Mouse (Mus musculus) kidney, embryonic 16.5 days (tissue): ENCODE measurements around the gene Retnlb. TPM values are rescaled to one million over a fixed set of nuclear protein-coding genes. Genes with fewer than 3 reads are reported as not detected.
"Not testable (repeated sequence)": the region's sequence is repeated elsewhere in the genome, so short reads cannot be mapped to it uniquely, and the experiment has no call there.

Experiments
- ATAC-seq: fragments of 200-750 bp; cut with Nextera tagmentation; 2 replicates; pipeline ENCODE4 v1.8.0; 2017; ENCODE audit warnings: moderate TSS enrichment; ENCODE audit not compliant: low FRiP score, low TSS enrichment
- H3K27ac ChIP-seq: fragments of 300-500 bp; sonication (generic); 2 replicates; pipeline ENCODE4 v1.5.1; 2014; ENCODE audit warnings: low read length
- H3K27me3 ChIP-seq: fragments of 300-500 bp; sonication (generic); 2 replicates; pipeline ENCODE4 v1.6.1; 2014; ENCODE audit warnings: low read length, control low read depth, mixed read lengths; ENCODE audit not compliant: insufficient read depth
- H3K36me3 ChIP-seq: fragments of 300-500 bp; sonication (generic); 2 replicates; pipeline ENCODE4 v1.6.1; 2014; ENCODE audit warnings: low read length, control low read depth, mixed read lengths; ENCODE audit not compliant: insufficient read depth
- H3K4me1 ChIP-seq: fragments of 300-500 bp; sonication (generic); 2 replicates; pipeline ENCODE4 v1.6.1; 2014; ENCODE audit warnings: low read length, control low read depth, mixed read lengths; ENCODE audit not compliant: insufficient read depth
- H3K4me2 ChIP-seq: fragments of 300-500 bp; sonication (generic); replicated peaks from 2 replicates; pipeline ENCODE4 v1.6.1; 2014; ENCODE audit warnings: low read depth, low read length
- H3K4me3 ChIP-seq: fragments of 300-500 bp; sonication (generic); 2 replicates; pipeline ENCODE4 v1.5.1; 2014; ENCODE audit warnings: mild to moderate bottlenecking, low read length
- H3K9ac ChIP-seq: fragments of 300-500 bp; sonication (generic); replicated peaks from 2 replicates; pipeline ENCODE4 v1.6.1; 2014; ENCODE audit warnings: low read length
- H3K9me3 ChIP-seq: fragments of 300-500 bp; sonication (generic); 2 replicates; pipeline ENCODE4 v1.6.1; 2016; ENCODE audit warnings: low read length, control low read depth
- WGBS: fragments of 180-500 bp; shearing (Covaris S2); extraction: QIAGEN DNeasy Blood & Tissue Kit; methylation state at CpG from one replicate; pipeline ENCODE4 v1.1.7; 2014; 5-methylcytosine and 5-hydroxymethylcytosine counted together
- polyA plus RNA-seq: library from polyadenylated mRNA; unstranded; fragments of >200 nt; fragmentation: Nextera tagmentation; extraction: Ambion mirVana; gene quantifications from 2 replicates; pipeline ENCODE4 v1.2.1, GENCODE M21; 2015

Gene Retnlb
- polyA plus RNA-seq, 1 experiment from 2014 or later, result not detected

GRCm38 (mm10) chr16:48806521-48806920, 10.1 kb upstream of the Retnlb start:
- H3K27me3 ChIP-seq, result no peaks in the 10 kb centered on the region
- no peak overlapping the region for H3K9ac ChIP-seq
- no peak for ATAC-seq
- H3K27ac ChIP-seq, result no peak overlapping the region
- no peaks in the 10 kb centered on the region for H3K9me3 ChIP-seq
- no peak overlapping the region for H3K4me2 ChIP-seq
- H3K4me3 ChIP-seq, result no peak overlapping the region
- no peaks in the 10 kb centered on the region for H3K36me3 ChIP-seq
- no peaks in the 10 kb centered on the region for H3K4me1 ChIP-seq
- WGBS, result 83% methylated on average over 1 of the region's 1 CpGs

- Histone ChIP-seq H3K4me3 (no peak overlapping the region), H3K27me3 (no peaks in the 10 kb centered on the region), H3K9ac (no peak overlapping the region), H3K9me3 (no peaks in the 10 kb centered on the region), H3K27ac (no peak overlapping the region), H3K36me3 (no peaks in the 10 kb centered on the region), H3K4me2 (no peak overlapping the region), H3K4me1 (no peaks in the 10 kb centered on the region)
- no peak for ATAC-seq
- WGBS, result 53% methylated on average over 2 of the region's 2 CpGs
These were observed 7.3 kb upstream of the Retnlb start for GRCm38 (mm10) chr16:48809374-48809773.

- Histone ChIP-seq H3K9ac (no peak overlapping the region), H3K4me3 (no peak overlapping the region), H3K4me1 (no peaks in the 10 kb centered on the region), H3K27ac (no peak overlapping the region), H3K9me3 (no peaks in the 10 kb centered on the region), H3K4me2 (no peak overlapping the region), H3K27me3 (no peaks in the 10 kb centered on the region), H3K36me3 (no peaks in the 10 kb centered on the region)
- no peak for ATAC-seq
- WGBS, result 68% methylated on average over 7 of the region's 7 CpGs
These were observed 4.7 kb upstream of the Retnlb start for GRCm38 (mm10) chr16:48811881-48812436.

GRCm38 (mm10) chr16:48818524-48818923, 1.9 kb downstream of the Retnlb start:
- Histone ChIP-seq H3K36me3 (no peaks in the 10 kb centered on the region), H3K27ac (no peak overlapping the region), H3K9ac (no peak overlapping the region), H3K4me1 (no peaks in the 10 kb centered on the region), H3K4me3 (no peak overlapping the region), H3K4me2 (no peak overlapping the region), H3K27me3 (no peaks in the 10 kb centered on the region), H3K9me3 (no peaks in the 10 kb centered on the region)
- ATAC-seq, result no peak
- 89% methylated on average over 6 of the region's 6 CpGs for WGBS

- no peaks in the 10 kb centered on the region for H3K9me3 ChIP-seq
- H3K36me3 ChIP-seq, result no peaks in the 10 kb centered on the region
- no peak overlapping the region for H3K9ac ChIP-seq
- no peak overlapping the region for H3K27ac ChIP-seq
- H3K4me3 ChIP-seq, result no peak overlapping the region
- 84% methylated on average over 3 of the region's 3 CpGs for WGBS
- H3K4me1 ChIP-seq, result no peaks in the 10 kb centered on the region
- no peak overlapping the region for H3K4me2 ChIP-seq
- ATAC-seq, result no peak
- no peaks in the 10 kb centered on the region for H3K27me3 ChIP-seq
These were observed 9.8 kb downstream of the Retnlb start for GRCm38 (mm10) chr16:48826474-48826873.

GRCm38 (mm10) chr16:48827625-48828024, 11.0 kb downstream of the Retnlb start:
- Histone ChIP-seq H3K9ac (no peak overlapping the region), H3K4me2 (no peak overlapping the region), H3K36me3 (no peaks in the 10 kb centered on the region), H3K9me3 (no peaks in the 10 kb centered on the region), H3K4me1 (no peaks in the 10 kb centered on the region), H3K27me3 (no peaks in the 10 kb centered on the region), H3K27ac (no peak overlapping the region), H3K4me3 (no peak overlapping the region)
- no peak for ATAC-seq
- 23% methylated on average over 1 of the region's 1 CpGs for WGBS

GRCm38 (mm10) chr16:48829060-48829459, 12.4 kb downstream of the Retnlb start:
- no peak for ATAC-seq
- Histone ChIP-seq H3K4me2 (no peak overlapping the region), H3K9ac (no peak overlapping the region), H3K27ac (no peak overlapping the region), H3K4me1 (no peaks in the 10 kb centered on the region), H3K36me3 (no peaks in the 10 kb centered on the region), H3K9me3 (no peaks in the 10 kb centered on the region), H3K4me3 (no peak overlapping the region), H3K27me3 (no peaks in the 10 kb centered on the region)
- WGBS, result 82% methylated on average over 4 of the region's 4 CpGs

- no peak for ATAC-seq
- Histone ChIP-seq H3K27me3 (no peaks in the 10 kb centered on the region), H3K4me1 (no peaks in the 10 kb centered on the region), H3K9ac (no peak overlapping the region), H3K9me3 (no peaks in the 10 kb centered on the region), H3K4me3 (no peak overlapping the region), H3K27ac (no peak overlapping the region), H3K36me3 (no peaks in the 10 kb centered on the region), H3K4me2 (no peak overlapping the region)
- WGBS, result 81% methylated on average over 7 of the region's 8 CpGs
These were observed 15.4 kb downstream of the Retnlb start for GRCm38 (mm10) chr16:48832055-48832454.

- H3K4me1 ChIP-seq, H3K9me3 ChIP-seq, H3K36me3 ChIP-seq, H3K4me2 ChIP-seq, H3K27me3 ChIP-seq, ATAC-seq, H3K9ac ChIP-seq, H3K4me3 ChIP-seq, H3K27ac ChIP-seq: not testable (repeated sequence)
- 67% methylated on average over 1 of the region's 1 CpGs for WGBS
These were observed 17.0 kb downstream of the Retnlb start for GRCm38 (mm10) chr16:48833626-48834025.

- H3K4me1 ChIP-seq, result no peaks in the 10 kb centered on the region
- 80% methylated on average over 3 of the region's 3 CpGs for WGBS
- H3K4me2 ChIP-seq, result no peak within 1 kb of the TSS
- ATAC-seq, result no peak
- H3K9me3 ChIP-seq, result no peaks in the 10 kb centered on the region
- H3K27me3 ChIP-seq, result no peaks in the 10 kb centered on the region
- H3K27ac ChIP-seq, result no peak within 1 kb of the TSS
- no peaks in the 10 kb centered on the region for H3K36me3 ChIP-seq
- H3K4me3 ChIP-seq, result no peak within 1 kb of the TSS
- H3K9ac ChIP-seq, result no peak within 1 kb of the TSS
These were observed 25.6 kb downstream of the Retnlb start, which contains the start of gene Retnla for GRCm38 (mm10) chr16:48842266-48842665. TSS of gene Retnla (plus strand) at chr16:48842551.
